Mouse (Mus musculus): ENCODE measurements around the gene Zbtb40. TPM values are rescaled to one million over a fixed set of nuclear protein-coding genes. Genes with fewer than 3 reads are reported as not detected.

Gene Zbtb40
- total and polyA plus RNA-seq, 2 experiments from 2014 or later: 1.2 to 7.5 TPM

DNA sequence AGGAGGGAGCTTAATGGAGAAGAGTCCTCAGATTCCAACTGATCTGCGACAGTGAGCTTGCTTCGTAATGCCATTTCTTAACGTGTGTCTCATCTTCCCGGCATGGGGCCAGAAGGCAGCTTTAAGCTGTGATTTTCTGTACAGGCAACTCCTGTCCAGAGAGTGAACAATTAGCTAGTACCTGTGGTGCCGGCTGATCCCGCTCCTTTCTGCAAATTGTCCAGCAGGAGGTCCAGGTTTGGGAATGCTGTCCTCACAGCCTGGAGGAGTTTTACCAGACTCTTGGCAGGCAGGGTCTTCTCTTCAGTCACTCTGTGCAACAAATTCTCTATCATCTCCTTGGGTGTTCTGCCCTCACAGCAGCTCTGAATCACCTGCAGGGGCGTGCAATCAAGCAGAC is 47.6 kb downstream of the Zbtb40 start:
- H3K4me3 ChIP-seq (ENCODE audit: low read depth, low read length): no peak overlapping the region
- H3K9ac ChIP-seq (replicated peaks; ENCODE audit: low read length, poor library complexity, severe bottlenecking): no peak overlapping the region
- no peaks in the 10 kb centered on the region for H3K9me3 ChIP-seq (ENCODE audit: low read length)
- H3K4me2 ChIP-seq (ENCODE audit: low read depth, low read length, poor library complexity, severe bottlenecking): no peak overlapping the region
- 66% methylated on average over 7 of the region's 7 CpGs for WGBS
- no peaks in the 10 kb centered on the region; the same call in 1 of the 2 replicates for H3K4me1 ChIP-seq (ENCODE audit: insufficient read depth, low read length)
- no peaks in the 10 kb centered on the region for H3K27me3 ChIP-seq (ENCODE audit: insufficient read depth, low read length)
- peak; percentile 58 for DNase-seq (ENCODE audit: low spot score)
- ATAC-seq (ENCODE audit: low FRiP score): no peak
- no peak for TF ChIP-seq CTCF (IDR thresholded peaks at IDR 0.05)
- H3K27ac ChIP-seq (ENCODE audit: low read depth, low read length): no peak overlapping the region
- H3K36me3 ChIP-seq (ENCODE audit: insufficient read depth, low read length): no peaks in the 10 kb centered on the region

DNA sequence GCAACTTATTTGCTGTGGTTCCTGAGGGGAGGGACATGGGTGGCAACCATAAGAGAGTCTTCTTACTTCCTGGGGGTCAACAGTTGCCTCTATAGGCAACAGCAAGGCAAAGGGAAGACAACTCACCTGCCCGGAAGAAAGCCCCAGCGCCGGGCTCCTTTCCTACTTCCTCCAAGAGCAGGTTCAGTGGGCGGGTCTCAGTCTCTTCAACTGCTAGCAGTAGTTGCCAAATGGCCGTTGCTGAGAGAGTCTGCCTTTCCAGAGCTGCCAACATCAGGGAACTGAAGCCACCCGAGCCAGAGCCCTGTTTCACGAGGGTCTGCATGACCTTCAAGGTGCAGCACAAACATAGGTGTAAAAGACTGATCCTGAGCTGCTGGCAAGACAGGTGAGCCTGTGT is 50.2 kb downstream of the Zbtb40 start:
- TF ChIP-seq CTCF (IDR thresholded peaks at IDR 0.05): no peak
- DNase-seq (ENCODE audit: low spot score): no peak
- H3K4me1 ChIP-seq (ENCODE audit: insufficient read depth, low read length): no peaks in the 10 kb centered on the region
- H3K9me3 ChIP-seq (ENCODE audit: low read length): no peaks in the 10 kb centered on the region
- no peaks in the 10 kb centered on the region for H3K27me3 ChIP-seq (ENCODE audit: insufficient read depth, low read length)
- peaks cover 6% of the 10 kb centered on the region; the same call in 1 of the 2 replicates for H3K36me3 ChIP-seq (ENCODE audit: insufficient read depth, low read length)
- no peak overlapping the region for H3K27ac ChIP-seq (ENCODE audit: low read depth, low read length)
- H3K4me2 ChIP-seq (ENCODE audit: low read depth, low read length, poor library complexity, severe bottlenecking): no peak overlapping the region
- WGBS: 88% methylated on average over 7 of the region's 7 CpGs
- H3K9ac ChIP-seq (replicated peaks; ENCODE audit: low read length, poor library complexity, severe bottlenecking): no peak overlapping the region
- ATAC-seq (ENCODE audit: low FRiP score): no peak
- no peak overlapping the region for H3K4me3 ChIP-seq (ENCODE audit: low read depth, low read length)

DNA sequence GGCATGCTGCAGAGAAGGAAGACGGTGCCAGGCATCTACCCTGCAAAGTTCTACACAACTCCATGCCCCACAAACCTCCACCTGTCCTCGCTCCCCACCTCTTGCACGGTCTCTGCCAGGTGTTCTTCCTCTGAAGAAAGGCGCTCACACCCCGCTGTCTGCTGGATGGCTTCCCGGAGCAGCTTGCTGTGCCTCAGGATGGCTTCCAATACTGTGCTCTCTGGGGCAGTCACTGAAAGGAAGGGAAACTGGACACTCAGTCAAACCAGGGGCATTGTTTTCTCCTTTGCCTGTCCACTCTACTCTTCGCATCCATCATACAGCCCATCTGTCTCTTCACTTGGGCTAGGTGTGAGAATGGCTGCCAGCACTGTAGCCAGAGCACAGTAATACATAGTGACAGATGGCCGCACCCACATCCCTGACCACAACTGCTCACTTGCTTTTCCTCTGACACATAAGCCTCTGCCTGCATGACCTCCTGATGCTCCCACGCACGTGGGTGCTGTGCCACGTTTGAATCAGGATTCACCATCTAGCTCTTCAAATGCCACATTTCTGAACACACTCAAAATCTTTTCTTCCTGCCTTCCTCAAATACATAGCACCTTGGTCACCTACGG is 50.8 kb downstream of the Zbtb40 start:
- no peak for DNase-seq (ENCODE audit: low spot score)
- no peak for TF ChIP-seq CTCF (IDR thresholded peaks at IDR 0.05)
- WGBS: 90% methylated on average over 12 of the region's 12 CpGs

DNA sequence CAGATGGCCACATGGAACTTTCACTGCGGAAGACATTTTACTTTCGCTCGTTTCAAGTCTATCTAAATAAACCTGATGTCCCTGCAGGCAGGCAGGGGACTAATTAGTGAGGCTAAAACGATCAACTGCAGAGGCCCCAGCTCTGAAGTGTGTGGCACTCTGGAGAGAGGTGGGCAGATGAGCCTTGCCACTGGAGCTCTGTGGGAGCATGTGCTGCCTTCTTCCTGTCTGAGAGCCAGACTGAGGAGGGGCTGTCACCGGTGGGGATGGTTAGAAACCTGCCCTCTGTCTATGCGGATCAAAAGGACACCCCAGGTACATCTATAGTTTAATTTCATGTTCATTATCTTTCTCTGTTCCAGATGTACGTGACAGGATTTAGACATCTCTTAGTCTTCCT is 51.7 kb downstream of the Zbtb40 start:
- peaks cover 9% of the 10 kb centered on the region; the same call in 1 of the 2 replicates for H3K36me3 ChIP-seq (ENCODE audit: insufficient read depth, low read length)
- no peak for TF ChIP-seq CTCF (IDR thresholded peaks at IDR 0.05)
- H3K9me3 ChIP-seq (ENCODE audit: low read length): no peaks in the 10 kb centered on the region
- WGBS: 65% methylated on average over 7 of the region's 7 CpGs
- ATAC-seq (ENCODE audit: low FRiP score) (no peak), DNase-seq (ENCODE audit: low spot score) (no peak)
- H3K4me1 ChIP-seq (ENCODE audit: insufficient read depth, low read length): no peaks in the 10 kb centered on the region
- no peaks in the 10 kb centered on the region for H3K27me3 ChIP-seq (ENCODE audit: insufficient read depth, low read length)
- H3K9ac ChIP-seq (replicated peaks; ENCODE audit: low read length, poor library complexity, severe bottlenecking): no peak overlapping the region
- no peak overlapping the region for H3K4me2 ChIP-seq (ENCODE audit: low read depth, low read length, poor library complexity, severe bottlenecking)
- H3K27ac ChIP-seq (ENCODE audit: low read depth, low read length): no peak overlapping the region
- H3K4me3 ChIP-seq (ENCODE audit: low read depth, low read length): no peak overlapping the region

More for the DNA sequence above, 50.8 kb downstream of the Zbtb40 start:
- Histone ChIP-seq H3K4me2 (ENCODE audit: low read depth, low read length, poor library complexity, severe bottlenecking) (no peak overlapping the region), H3K9me3 (ENCODE audit: low read length) (no peaks in the 10 kb centered on the region), H3K27ac (ENCODE audit: low read depth, low read length) (no peak overlapping the region), H3K9ac (replicated peaks; ENCODE audit: low read length, poor library complexity, severe bottlenecking) (no peak overlapping the region), H3K27me3 (ENCODE audit: insufficient read depth, low read length) (no peaks in the 10 kb centered on the region), H3K36me3 (ENCODE audit: insufficient read depth, low read length) (peaks cover 9% of the 10 kb centered on the region; the same call in 1 of the 2 replicates), H3K4me1 (ENCODE audit: insufficient read depth, low read length) (no peaks in the 10 kb centered on the region), H3K4me3 (ENCODE audit: low read depth, low read length) (no peak overlapping the region)
- no peak for ATAC-seq (ENCODE audit: low FRiP score)

- no peak overlapping the region for H3K27ac ChIP-seq (ENCODE audit: low read depth, low read length)
- no peak overlapping the region for H3K4me3 ChIP-seq (ENCODE audit: low read depth, low read length)
- H3K4me1 ChIP-seq (ENCODE audit: insufficient read depth, low read length): no peaks in the 10 kb centered on the region
- peak; percentile 65 for DNase-seq (ENCODE audit: low spot score)
- no peak for TF ChIP-seq CTCF (IDR thresholded peaks at IDR 0.05)
- no peak for ATAC-seq (ENCODE audit: low FRiP score)
- H3K9ac ChIP-seq (replicated peaks; ENCODE audit: low read length, poor library complexity, severe bottlenecking): no peak overlapping the region
- H3K36me3 ChIP-seq (ENCODE audit: insufficient read depth, low read length): peaks cover 13% of the 10 kb centered on the region; the same call in 1 of the 2 replicates
- 82% methylated on average over 14 of the region's 14 CpGs for WGBS
- no peaks in the 10 kb centered on the region for H3K27me3 ChIP-seq (ENCODE audit: insufficient read depth, low read length)
- H3K4me2 ChIP-seq (ENCODE audit: low read depth, low read length, poor library complexity, severe bottlenecking): no peak overlapping the region
- H3K9me3 ChIP-seq (ENCODE audit: low read length): no peaks in the 10 kb centered on the region
Observed at GRCm38 (mm10) chr4:136995361-136995760, 53.2 kb downstream of the Zbtb40 start.

- Histone ChIP-seq H3K27me3 (ENCODE audit: insufficient read depth, low read length) (no peaks in the 10 kb centered on the region; the same call in 1 of the 2 replicates), H3K4me1 (ENCODE audit: insufficient read depth, low read length) (peaks cover 3% of the 10 kb centered on the region; the same call in 1 of the 2 replicates), H3K4me3 (ENCODE audit: low read depth, low read length) (no peak overlapping the region), H3K4me2 (ENCODE audit: low read depth, low read length, poor library complexity, severe bottlenecking) (no peak overlapping the region), H3K27ac (ENCODE audit: low read depth, low read length) (peak overlapping the region; percentile 20), H3K9ac (replicated peaks; ENCODE audit: low read length, poor library complexity, severe bottlenecking) (no peak overlapping the region), H3K36me3 (ENCODE audit: insufficient read depth, low read length) (no peaks in the 10 kb centered on the region), H3K9me3 (ENCODE audit: low read length) (no peaks in the 10 kb centered on the region)
- no peak for ATAC-seq (ENCODE audit: low FRiP score)
- no peak for TF ChIP-seq CTCF (IDR thresholded peaks at IDR 0.05)
- DNase-seq (ENCODE audit: low spot score): no peak
- whole genome bisulfite sequencing: 41% methylated on average over 9 of the region's 9 CpGs
Observed at GRCm38 (mm10) chr4:136981993-136982695, 66.5 kb downstream of the Zbtb40 start.

Measured in midbrain, postnatal 0 days (tissue).